Mouse (Mus musculus): ENCODE measurements around the gene Fam222b. TPM values are rescaled to one million over a fixed set of nuclear protein-coding genes. Genes with fewer than 3 reads are reported as not detected.

Gene Fam222b
- total and polyA plus RNA-seq, 2 experiments from 2014 or later: 10.8 to 11.1 TPM

- H3K9me3 ChIP-seq (replicated peaks; ENCODE audit: control insufficient read depth, low read length): no peaks in the 10 kb centered on the region
- WGBS: 91% methylated on average over 3 of the region's 3 CpGs
Measured at GRCm38 (mm10) chr11:78202372-78202771, 107.9 kb downstream of the Fam222b start.

GRCm38 (mm10) chr11:78204287-78204686 lies 109.8 kb downstream of the Fam222b start:
- no peaks in the 10 kb centered on the region for H3K4me1 ChIP-seq (ENCODE audit: control insufficient read depth, insufficient read depth)
- no peak overlapping the region for H3K4me2 ChIP-seq (ENCODE audit: low read depth, low read length)
- H3K36me3 ChIP-seq (replicated peaks; ENCODE audit: control insufficient read depth, insufficient read depth, low read length): peaks cover 47% of the 10 kb centered on the region
- H3K9me3 ChIP-seq (replicated peaks; ENCODE audit: control insufficient read depth, low read length): no peaks in the 10 kb centered on the region
- no peak overlapping the region for H3K4me3 ChIP-seq (ENCODE audit: low read depth, low read length)
- no peak overlapping the region for H3K9ac ChIP-seq (replicated peaks; ENCODE audit: low read depth, low read length)
- WGBS: 66% methylated on average over 6 of the region's 6 CpGs
- ATAC-seq (ENCODE audit: insufficient read depth, low read depth) (no peak), DNase-seq (ENCODE audit: low spot score) (no peak)
- no peak overlapping the region for H3K27ac ChIP-seq (ENCODE audit: low read depth)
- no peak for TF ChIP-seq EP300 (IDR thresholded peaks at IDR 0.05; ENCODE audit: low read depth)
- no peak for TF ChIP-seq CTCF (IDR thresholded peaks at IDR 0.05; ENCODE audit: low read depth)
- H3K27me3 ChIP-seq (ENCODE audit: control insufficient read depth, insufficient read depth, low read length): no peaks in the 10 kb centered on the region

More at GRCm38 (mm10) chr11:78202372-78202771, 107.9 kb downstream of the Fam222b start:
- Histone ChIP-seq H3K36me3 (replicated peaks; ENCODE audit: control insufficient read depth, insufficient read depth, low read length) (peaks cover 28% of the 10 kb centered on the region), H3K27me3 (ENCODE audit: control insufficient read depth, insufficient read depth, low read length) (no peaks in the 10 kb centered on the region), H3K4me2 (ENCODE audit: low read depth, low read length) (no peak overlapping the region), H3K4me3 (ENCODE audit: low read depth, low read length) (no peak overlapping the region), H3K9ac (replicated peaks; ENCODE audit: low read depth, low read length) (no peak overlapping the region), H3K4me1 (ENCODE audit: control insufficient read depth, insufficient read depth) (no peaks in the 10 kb centered on the region), H3K27ac (ENCODE audit: low read depth) (no peak overlapping the region)
- ATAC-seq (ENCODE audit: insufficient read depth, low read depth): no peak
- TF ChIP-seq EP300 (IDR thresholded peaks at IDR 0.05; ENCODE audit: low read depth): no peak
- TF ChIP-seq CTCF (IDR thresholded peaks at IDR 0.05; ENCODE audit: low read depth): no peak
- no peak for DNase-seq (ENCODE audit: low spot score)

GRCm38 (mm10) chr11:78205361-78206206 lies 111.1 kb downstream of the Fam222b start:
- no peak for ATAC-seq (ENCODE audit: insufficient read depth, low read depth)
- peaks cover 60% of the 10 kb centered on the region for H3K36me3 ChIP-seq (replicated peaks; ENCODE audit: control insufficient read depth, insufficient read depth, low read length)

More at GRCm38 (mm10) chr11:78205361-78206206, 111.1 kb downstream of the Fam222b start:
- Histone ChIP-seq H3K9me3 (replicated peaks; ENCODE audit: control insufficient read depth, low read length) (no peaks in the 10 kb centered on the region), H3K27ac (ENCODE audit: low read depth) (no peak overlapping the region), H3K4me1 (ENCODE audit: control insufficient read depth, insufficient read depth) (no peaks in the 10 kb centered on the region), H3K9ac (replicated peaks; ENCODE audit: low read depth, low read length) (no peak overlapping the region), H3K4me3 (ENCODE audit: low read depth, low read length) (no peak overlapping the region), H3K27me3 (ENCODE audit: control insufficient read depth, insufficient read depth, low read length) (no peaks in the 10 kb centered on the region), H3K4me2 (ENCODE audit: low read depth, low read length) (no peak overlapping the region)
- TF ChIP-seq EP300 (IDR thresholded peaks at IDR 0.05; ENCODE audit: low read depth): no peak
- TF ChIP-seq CTCF (IDR thresholded peaks at IDR 0.05; ENCODE audit: low read depth): no peak
- 83% methylated on average over 13 of the region's 13 CpGs for WGBS
- DNase-seq (ENCODE audit: low spot score): no peak

MicroRNAs encoded within 50 kb of the gene (microRNA counts, 519-probe panel; counts per million panel counts)
- microRNA mmu-miR-144 (6,545 counts per million, percentile 81 among the panel's probes with 10 or more counts), microRNA mmu-miR-451 (6,528 counts per million, percentile 80 among the panel's probes with 10 or more counts)

Small RNA genes lying within 50 kb of the gene (microRNA-seq; reads per million reads assigned to microRNA genes)
- gene Mir144: 96.9 reads per million, percentile 55 among the genes with 10 or more reads in this experiment
- not detected for gene Mir451a
- gene Mir451b: not detected
- gene Mir7653: not detected

Other genes starting within 250 kb of the Fam222b start
- 2.4 and 3.7 TPM in 2 replicates for gene Pipox, start 200.6 kb upstream of the Fam222b start, total RNA-seq (2014; rRNA removed; ENCODE audit: low replicate concordance)
- gene Pipox, start 200.6 kb upstream of the Fam222b start, polyA plus RNA-seq (2015; fragmentation: Nextera tagmentation; extraction: Ambion mirVana): 2.6 and 3.1 TPM in 2 replicates
- gene Sez6, start 163.9 kb upstream of the Fam222b start, total RNA-seq (2014; rRNA removed; ENCODE audit: low replicate concordance): 0.77 TPM in 1 of 2 replicates, not detected in the other
- gene Sez6, start 163.9 kb upstream of the Fam222b start, polyA plus RNA-seq (2015; fragmentation: Nextera tagmentation; extraction: Ambion mirVana): 0.08 TPM in 1 of 2 replicates, not detected in the other
- gene Phf12, start 111.9 kb upstream of the Fam222b start, total RNA-seq (2014; rRNA removed; ENCODE audit: low replicate concordance): 19.2 and 25.1 TPM in 2 replicates
- 5.6 and 7.3 TPM in 2 replicates for gene Phf12, start 111.9 kb upstream of the Fam222b start, polyA plus RNA-seq (2015; fragmentation: Nextera tagmentation; extraction: Ambion mirVana)
- gene Dhrs13, start 62.4 kb upstream of the Fam222b start, total RNA-seq (2014; rRNA removed; ENCODE audit: low replicate concordance): 7.3 and 9.4 TPM in 2 replicates
- gene Dhrs13, start 62.4 kb upstream of the Fam222b start, polyA plus RNA-seq (2015; fragmentation: Nextera tagmentation; extraction: Ambion mirVana): 7.7 and 8.6 TPM in 2 replicates
- 77.9 and 111 TPM in 2 replicates for gene Flot2, start 56.7 kb upstream of the Fam222b start, total RNA-seq (2014; rRNA removed; ENCODE audit: low replicate concordance)
- 91.3 and 95.0 TPM in 2 replicates for gene Flot2, start 56.7 kb upstream of the Fam222b start, polyA plus RNA-seq (2015; fragmentation: Nextera tagmentation; extraction: Ambion mirVana)
- 33.5 and 40.8 TPM in 2 replicates for gene Eral1, start 14.3 kb upstream of the Fam222b start, total RNA-seq (2014; rRNA removed; ENCODE audit: low replicate concordance)
- 19.7 TPM in 2 replicates for gene Eral1, start 14.3 kb upstream of the Fam222b start, polyA plus RNA-seq (2015; fragmentation: Nextera tagmentation; extraction: Ambion mirVana)
- gene Traf4, start 70.9 kb downstream of the Fam222b start, total RNA-seq (2014; rRNA removed; ENCODE audit: low replicate concordance): 25.1 and 42.6 TPM in 2 replicates
- gene Traf4, start 70.9 kb downstream of the Fam222b start, polyA plus RNA-seq (2015; fragmentation: Nextera tagmentation; extraction: Ambion mirVana): 21.2 and 22.9 TPM in 2 replicates
- 24.6 and 27.2 TPM in 2 replicates for gene Nek8, start 82.0 kb downstream of the Fam222b start, total RNA-seq (2014; rRNA removed; ENCODE audit: low replicate concordance)
- 8.1 and 9.1 TPM in 2 replicates for gene Nek8, start 82.0 kb downstream of the Fam222b start, polyA plus RNA-seq (2015; fragmentation: Nextera tagmentation; extraction: Ambion mirVana)
- 19.9 and 24.1 TPM in 2 replicates for gene Tlcd1, start 82.1 kb downstream of the Fam222b start, total RNA-seq (2014; rRNA removed; ENCODE audit: low replicate concordance)
- 15.1 and 16.8 TPM in 2 replicates for gene Tlcd1, start 82.1 kb downstream of the Fam222b start, polyA plus RNA-seq (2015; fragmentation: Nextera tagmentation; extraction: Ambion mirVana)
- 473 and 508 TPM in 2 replicates for gene Rpl23a, start 88.9 kb downstream of the Fam222b start, total RNA-seq (2014; rRNA removed; ENCODE audit: low replicate concordance)
- 719 and 776 TPM in 2 replicates for gene Rpl23a, start 88.9 kb downstream of the Fam222b start, polyA plus RNA-seq (2015; fragmentation: Nextera tagmentation; extraction: Ambion mirVana)
- gene Rab34, start 93.8 kb downstream of the Fam222b start, total RNA-seq (2014; rRNA removed; ENCODE audit: low replicate concordance): 55.1 and 57.5 TPM in 2 replicates
- 37.1 and 39.7 TPM in 2 replicates for gene Rab34, start 93.8 kb downstream of the Fam222b start, polyA plus RNA-seq (2015; fragmentation: Nextera tagmentation; extraction: Ambion mirVana)
- not detected in 2 replicates for gene Proca1, start 98.7 kb downstream of the Fam222b start, total RNA-seq (2014; rRNA removed; ENCODE audit: low replicate concordance)
- 2.1 and 3.2 TPM in 2 replicates for gene Proca1, start 98.7 kb downstream of the Fam222b start, polyA plus RNA-seq (2015; fragmentation: Nextera tagmentation; extraction: Ambion mirVana)
- 62.5 and 101 TPM in 2 replicates for gene Sdf2, start 151.1 kb downstream of the Fam222b start, total RNA-seq (2014; rRNA removed; ENCODE audit: low replicate concordance)
- 58.9 and 64.3 TPM in 2 replicates for gene Sdf2, start 151.1 kb downstream of the Fam222b start, polyA plus RNA-seq (2015; fragmentation: Nextera tagmentation; extraction: Ambion mirVana)
- 12.1 and 17.0 TPM in 2 replicates for gene Supt6, start 151.3 kb downstream of the Fam222b start, total RNA-seq (2014; rRNA removed; ENCODE audit: low replicate concordance)
- gene Supt6, start 151.3 kb downstream of the Fam222b start, polyA plus RNA-seq (2015; fragmentation: Nextera tagmentation; extraction: Ambion mirVana): 6.9 and 7.6 TPM in 2 replicates
- gene 2610507B11Rik, start 167.1 kb downstream of the Fam222b start, total RNA-seq (2014; rRNA removed; ENCODE audit: low replicate concordance): 105 and 108 TPM in 2 replicates
- gene 2610507B11Rik, start 167.1 kb downstream of the Fam222b start, polyA plus RNA-seq (2015; fragmentation: Nextera tagmentation; extraction: Ambion mirVana): 86.4 and 91.2 TPM in 2 replicates
- 0.19 TPM in 1 of 2 replicates, not detected in the other for gene BC030499, start 196.2 kb downstream of the Fam222b start, total RNA-seq (2014; rRNA removed; ENCODE audit: low replicate concordance)
- gene BC030499, start 196.2 kb downstream of the Fam222b start, polyA plus RNA-seq (2015; fragmentation: Nextera tagmentation; extraction: Ambion mirVana): 0.18 and 0.22 TPM in 2 replicates
- 16.8 and 23.4 TPM in 2 replicates for gene Spag5, start 206.9 kb downstream of the Fam222b start, total RNA-seq (2014; rRNA removed; ENCODE audit: low replicate concordance)
- 5.5 and 6.8 TPM in 2 replicates for gene Spag5, start 206.9 kb downstream of the Fam222b start, polyA plus RNA-seq (2015; fragmentation: Nextera tagmentation; extraction: Ambion mirVana)
- 32.5 and 50.7 TPM in 2 replicates for gene Aldoc, start 228.3 kb downstream of the Fam222b start, total RNA-seq (2014; rRNA removed; ENCODE audit: low replicate concordance)
- gene Aldoc, start 228.3 kb downstream of the Fam222b start, polyA plus RNA-seq (2015; fragmentation: Nextera tagmentation; extraction: Ambion mirVana): 15.1 and 15.2 TPM in 2 replicates
- gene Pigs, start 233.8 kb downstream of the Fam222b start, total RNA-seq (2014; rRNA removed; ENCODE audit: low replicate concordance): 36.0 and 39.7 TPM in 2 replicates
- 31.2 and 32.3 TPM in 2 replicates for gene Pigs, start 233.8 kb downstream of the Fam222b start, polyA plus RNA-seq (2015; fragmentation: Nextera tagmentation; extraction: Ambion mirVana)
- 52.9 and 57.3 TPM in 2 replicates for gene Unc119, start 248.8 kb downstream of the Fam222b start, total RNA-seq (2014; rRNA removed; ENCODE audit: low replicate concordance)
- 20.9 and 24.8 TPM in 2 replicates for gene Unc119, start 248.8 kb downstream of the Fam222b start, polyA plus RNA-seq (2015; fragmentation: Nextera tagmentation; extraction: Ambion mirVana)